Mouse (Mus musculus) forebrain, embryonic 15.5 days (tissue): ENCODE data around the gene Tpm1. TPM values are rescaled to one million over a fixed set of nuclear protein-coding genes. Genes with fewer than 3 reads are reported as not detected.
A peak's percentile ranks its signal among the peaks of the same experiment; 100 is the strongest.

ENCODE experiments used
- ATAC-seq: fragments of 200-750 bp; cut with Nextera tagmentation; replicated peaks from 2 replicates; pipeline ENCODE4 v1.8.0; 2017; ENCODE audit warnings: mild to moderate bottlenecking, moderate TSS enrichment, moderate library complexity
- H3K27ac ChIP-seq: fragments of 300-500 bp; sonication (generic); replicated peaks from 2 replicates; pipeline ENCODE4 v1.5.1; 2015; ENCODE audit warnings: mild to moderate bottlenecking, inconsistent platforms
- H3K27me3 ChIP-seq: fragments of 300-500 bp; sonication (generic); 2 replicates; pipeline ENCODE4 v1.6.1; 2015; ENCODE audit warnings: inconsistent platforms
- H3K36me3 ChIP-seq: fragments of 300-500 bp; sonication (generic); 2 replicates; pipeline ENCODE4 v1.6.1; 2015; ENCODE audit warnings: mild to moderate bottlenecking, inconsistent platforms
- H3K4me1 ChIP-seq: fragments of 300-500 bp; sonication (generic); 2 replicates; pipeline ENCODE4 v1.6.1; 2015; ENCODE audit warnings: inconsistent platforms
- H3K4me2 ChIP-seq: fragments of 300-500 bp; sonication (generic); replicated peaks from 2 replicates; pipeline ENCODE4 v1.6.1; 2015; ENCODE audit warnings: mild to moderate bottlenecking, inconsistent platforms
- H3K4me3 ChIP-seq: fragments of 300-500 bp; sonication (generic); 2 replicates; pipeline ENCODE4 v1.5.1; 2015; ENCODE audit warnings: mild to moderate bottlenecking, inconsistent platforms
- H3K9ac ChIP-seq: fragments of 300-500 bp; sonication (generic); replicated peaks from 2 replicates; pipeline ENCODE4 v1.6.1; 2015; ENCODE audit warnings: mild to moderate bottlenecking, inconsistent platforms
- H3K9me3 ChIP-seq: fragments of 300-500 bp; sonication (generic); 2 replicates; pipeline ENCODE4 v1.6.1; 2016; ENCODE audit warnings: inconsistent platforms
- WGBS: fragments of 180-500 bp; shearing (Covaris S2); methylation state at CpG from one replicate; pipeline ENCODE4 v1.1.7; 2015; ENCODE audit warnings: mixed read lengths; 5-methylcytosine and 5-hydroxymethylcytosine counted together
- polyA plus RNA-seq: library from polyadenylated mRNA; unstranded; fragments of >200 nt; fragmentation: Nextera tagmentation; extraction: Ambion mirVana; gene quantifications from 2 replicates; pipeline ENCODE4 v1.2.1, GENCODE M21; 2015

The Tpm1 gene
- polyA plus RNA-seq, 1 experiment from 2014 or later: 118 TPM

DNA sequence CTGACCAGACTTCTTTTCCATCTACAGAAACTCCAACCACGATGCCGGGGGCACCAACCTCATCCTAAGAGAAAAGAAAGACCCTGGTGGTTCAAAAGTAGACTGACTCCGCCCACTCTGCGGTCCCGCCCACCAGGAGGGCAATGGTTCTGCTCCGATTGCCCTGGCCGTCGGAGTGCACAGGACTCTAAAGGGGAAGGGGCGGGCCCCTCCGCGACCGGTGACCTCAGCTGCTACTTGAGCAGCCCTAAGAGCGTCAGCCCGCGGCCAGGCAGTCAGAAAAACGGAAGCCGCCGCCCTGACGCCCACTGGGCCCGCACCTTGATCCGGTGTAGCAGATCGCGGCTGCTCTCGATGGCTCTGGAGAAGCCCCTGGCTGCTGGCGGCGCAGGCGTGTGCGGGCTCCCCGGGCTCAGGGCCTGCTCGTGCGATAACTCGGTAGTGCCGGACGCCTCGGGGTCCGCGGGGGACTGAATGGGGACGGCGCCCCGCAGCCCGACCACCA, 74.4 kb downstream of the Tpm1 start:
- peak overlapping the region; percentile 83 for H3K27ac ChIP-seq
- peaks cover 9% of the 10 kb centered on the region for H3K4me1 ChIP-seq
- peak overlapping the region; percentile 63 for H3K4me3 ChIP-seq
- peak overlapping the region; percentile 63 for H3K9ac ChIP-seq
- under 1% methylated on average over 40 of the region's 41 CpGs for WGBS
- H3K4me2 ChIP-seq: peak overlapping the region; percentile 66
- H3K9me3 ChIP-seq: no peaks in the 10 kb centered on the region
- ATAC-seq: peak; percentile 83
- peaks cover 12% of the 10 kb centered on the region for H3K36me3 ChIP-seq
- H3K27me3 ChIP-seq: no peaks in the 10 kb centered on the region

Other genes starting within 250 kb of the Tpm1 start
- gene Aph1c, start 214.7 kb downstream of the Tpm1 start, polyA plus RNA-seq: 1.7 and 3.0 TPM in 2 replicates
- 39.7 and 40.6 TPM in 2 replicates for gene Rab8b, start 129.7 kb downstream of the Tpm1 start, polyA plus RNA-seq
- 333 and 363 TPM in 2 replicates for gene Rps27l, start 103.3 kb downstream of the Tpm1 start, polyA plus RNA-seq
- 9.6 and 9.7 TPM in 2 replicates for gene Lactb, start 73.9 kb downstream of the Tpm1 start, polyA plus RNA-seq